Mouse (Mus musculus) erythroblast, embryonic 14.5 days (primary cell): ENCODE data around the gene Arhgef2.

Experiments
- GATA1 ChIP-seq: IDR thresholded peaks from 2 replicates; pipeline ENCODE4 v1.6.1; 2012; ENCODE audit warnings: low read length, inconsistent platforms, mixed read lengths
- TAL1 ChIP-seq: IDR thresholded peaks from 3 replicates; pipeline ENCODE4 v1.6.1; 2012; ENCODE audit warnings: low read length, inconsistent platforms, mixed read lengths

DNA sequence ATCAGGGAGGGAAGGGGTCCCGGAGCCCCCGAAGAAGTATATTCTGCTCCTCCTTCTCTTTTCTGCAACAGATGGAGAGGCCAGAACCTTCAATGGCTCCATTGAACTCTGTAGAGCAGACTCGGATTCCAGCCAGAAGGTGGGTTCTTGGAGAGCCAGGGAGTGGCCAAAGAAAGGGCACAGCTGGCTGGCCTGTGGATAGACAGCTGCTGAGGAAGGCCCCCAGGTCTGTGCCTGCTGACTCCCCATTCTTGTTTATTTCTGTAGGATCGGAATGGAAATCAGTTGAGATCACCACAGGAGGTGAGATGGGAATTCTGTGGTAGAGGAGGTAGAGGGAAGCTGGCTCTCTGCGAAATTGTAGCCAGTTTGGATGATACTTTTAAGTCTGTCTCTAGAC is 37.3 kb downstream of the Arhgef2 start:
- TF ChIP-seq TAL1 (no peak), GATA1 (no peak)
